Mouse (Mus musculus) neural tube, embryonic 12.5 days (tissue): ENCODE measurements around the gene Slc39a3. TPM values are rescaled to one million over a fixed set of nuclear protein-coding genes. Genes with fewer than 3 reads are reported as not detected.

ENCODE experiments used
- ATAC-seq: fragments of 200-750 bp; cut with Nextera tagmentation; 2 replicates; pipeline ENCODE4 v1.8.0; 2017; ENCODE audit warnings: low read depth, mild to moderate bottlenecking, moderate TSS enrichment, moderate library complexity; ENCODE audit not compliant: low FRiP score
- H3K27ac ChIP-seq: fragments of 300-500 bp; sonication (generic); 2 replicates; pipeline ENCODE4 v1.5.1; 2016
- H3K27me3 ChIP-seq: fragments of 300-500 bp; sonication (generic); replicated peaks from 2 replicates; pipeline ENCODE4 v1.6.1; 2016; ENCODE audit warnings: mild to moderate bottlenecking
- H3K36me3 ChIP-seq: fragments of 300-500 bp; sonication (generic); 2 replicates; pipeline ENCODE4 v1.6.1; 2016; ENCODE audit warnings: mild to moderate bottlenecking
- H3K4me1 ChIP-seq: fragments of 300-500 bp; sonication (generic); 2 replicates; pipeline ENCODE4 v1.6.1; 2016
- H3K4me2 ChIP-seq: fragments of 300-500 bp; sonication (generic); replicated peaks from 2 replicates; pipeline ENCODE4 v1.6.1; 2016; ENCODE audit warnings: mild to moderate bottlenecking
- H3K4me3 ChIP-seq: fragments of 300-500 bp; sonication (generic); 2 replicates; pipeline ENCODE4 v1.5.1; 2016
- H3K9ac ChIP-seq: fragments of 300-500 bp; sonication (generic); 2 replicates; pipeline ENCODE4 v1.6.1; 2016; ENCODE audit warnings: mild to moderate bottlenecking
- H3K9me3 ChIP-seq: fragments of 300-500 bp; sonication (generic); 2 replicates; pipeline ENCODE4 v1.6.1; 2016; ENCODE audit warnings: mild to moderate bottlenecking
- WGBS: fragments of 180-500 bp; shearing (Covaris S2); methylation state at CpG from one replicate; pipeline ENCODE4 v1.1.7; 2016; 5-methylcytosine and 5-hydroxymethylcytosine counted together
- polyA plus RNA-seq: library from polyadenylated mRNA; unstranded; fragments of >200 nt; fragmentation: Nextera tagmentation; extraction: Ambion mirVana; gene quantifications from 2 replicates; pipeline ENCODE4 v1.2.1, GENCODE M21; 2016

The Slc39a3 gene
- polyA plus RNA-seq, 1 experiment from 2014 or later, result 40.2 TPM

DNA sequence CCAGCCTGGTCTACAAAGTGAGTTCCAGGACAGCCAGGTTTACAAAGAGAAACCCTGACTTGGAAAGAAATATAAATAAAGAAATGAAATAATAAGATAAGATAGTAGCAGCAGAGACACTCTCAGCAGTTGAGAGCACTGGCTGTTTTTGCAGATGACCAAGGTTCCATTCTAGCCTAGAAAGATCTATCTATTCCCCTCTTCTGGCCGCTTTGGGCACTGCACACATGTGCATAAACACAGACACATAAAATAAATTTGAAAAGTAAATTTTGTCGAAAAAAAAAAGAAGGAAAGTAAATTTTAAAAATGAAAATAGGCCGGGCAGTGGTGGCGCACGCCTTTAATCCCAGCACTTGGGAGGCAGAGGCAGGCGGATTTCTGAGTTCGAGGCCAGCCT, 975 bp downstream of the Slc39a3 start:
- WGBS, result 76% methylated on average over 7 of the region's 7 CpGs
- Histone ChIP-seq H3K36me3 (peaks cover 29% of the 10 kb centered on the region), H3K9ac (no peak overlapping the region), H3K4me3 (no peak overlapping the region), H3K27me3 (no peaks in the 10 kb centered on the region), H3K4me1 (peaks cover 5% of the 10 kb centered on the region; the same call in 1 of the 2 replicates), H3K4me2 (no peak overlapping the region), H3K9me3 (no peaks in the 10 kb centered on the region), H3K27ac (no peak overlapping the region)
- no peak for ATAC-seq

DNA sequence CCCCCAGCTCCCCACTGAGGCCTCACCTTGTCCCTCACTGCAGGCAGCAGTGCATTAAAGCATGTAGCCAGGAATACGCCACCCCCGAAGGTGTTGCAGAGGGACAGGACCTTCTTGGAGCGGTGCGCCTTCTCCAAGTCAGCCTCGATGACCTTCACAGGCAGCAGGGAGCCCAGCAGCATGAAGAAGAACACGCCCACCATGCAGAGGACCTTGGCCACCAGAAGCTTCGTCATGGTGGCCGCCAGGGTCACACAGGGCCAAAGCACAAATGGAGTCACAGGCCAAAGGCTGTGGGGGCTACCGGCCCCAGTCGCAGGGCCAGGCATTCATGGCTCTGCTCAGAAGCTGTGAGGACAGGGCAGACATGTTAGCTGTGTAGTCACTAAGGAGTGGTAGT, 3.6 kb downstream of the Slc39a3 start:
- no peak overlapping the region for H3K9ac ChIP-seq
- no peak overlapping the region for H3K27ac ChIP-seq
- peaks cover 44% of the 10 kb centered on the region for H3K36me3 ChIP-seq
- peaks cover 9% of the 10 kb centered on the region for H3K4me1 ChIP-seq
- no peak for ATAC-seq
- no peak overlapping the region for H3K4me3 ChIP-seq
- H3K9me3 ChIP-seq, result no peaks in the 10 kb centered on the region
- no peak overlapping the region for H3K4me2 ChIP-seq
- 83% methylated on average over 10 of the region's 10 CpGs for WGBS
- no peaks in the 10 kb centered on the region for H3K27me3 ChIP-seq

DNA sequence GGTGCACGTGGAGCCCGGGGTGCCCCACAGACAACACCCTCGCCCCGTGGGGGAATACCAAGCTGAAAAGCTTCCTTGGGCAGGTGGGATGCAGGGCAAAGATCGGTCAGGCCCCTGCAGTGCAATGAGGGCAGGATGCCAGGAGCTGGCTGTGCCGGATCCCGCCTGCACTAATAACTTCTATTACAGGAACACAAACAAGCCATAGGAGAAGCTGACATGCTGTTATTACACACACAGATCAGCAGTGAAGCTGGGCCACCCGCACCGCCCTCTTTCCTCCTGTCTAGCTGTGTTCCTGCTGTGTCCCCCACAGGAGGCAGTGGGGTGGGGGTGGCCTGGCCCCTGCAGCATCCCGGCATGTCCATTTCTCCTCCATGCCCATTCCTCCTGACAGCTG, 8.2 kb downstream of the Slc39a3 start:
- no peak overlapping the region for H3K4me3 ChIP-seq
- peaks cover 18% of the 10 kb centered on the region for H3K27me3 ChIP-seq
- no peaks in the 10 kb centered on the region for H3K9me3 ChIP-seq
- peaks cover 14% of the 10 kb centered on the region for H3K4me1 ChIP-seq
- no peak overlapping the region for H3K9ac ChIP-seq
- WGBS, result 77% methylated on average over 10 of the region's 10 CpGs
- H3K36me3 ChIP-seq, result peaks cover 42% of the 10 kb centered on the region
- H3K4me2 ChIP-seq, result no peak overlapping the region
- no peak overlapping the region for H3K27ac ChIP-seq
- ATAC-seq, result no peak

DNA sequence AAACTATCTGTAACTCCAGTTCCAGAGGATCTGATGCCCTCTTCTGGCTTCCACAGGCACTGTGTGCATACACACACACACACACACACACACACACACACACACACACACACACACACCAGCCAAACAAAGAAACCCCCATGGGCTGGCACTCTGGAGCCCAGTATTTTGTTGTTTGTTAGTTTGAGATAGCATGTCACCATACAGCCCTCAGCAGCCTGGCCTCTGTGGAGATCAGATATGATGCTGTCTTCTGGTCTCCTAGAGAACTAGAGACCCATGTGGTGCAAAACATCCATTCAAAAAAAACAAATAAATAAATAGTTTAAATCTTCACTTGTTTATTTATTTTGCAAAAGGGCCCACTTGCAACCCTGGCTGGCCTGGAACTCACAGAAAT, 9.0 kb downstream of the Slc39a3 start:
- no peak overlapping the region for H3K4me2 ChIP-seq
- no peak overlapping the region for H3K9ac ChIP-seq
- H3K4me1 ChIP-seq, result peaks cover 14% of the 10 kb centered on the region
- no peak overlapping the region for H3K4me3 ChIP-seq
- no peaks in the 10 kb centered on the region for H3K9me3 ChIP-seq
- no peak for ATAC-seq
- H3K27ac ChIP-seq, result no peak overlapping the region
- peaks cover 34% of the 10 kb centered on the region for H3K36me3 ChIP-seq
- peaks cover 25% of the 10 kb centered on the region for H3K27me3 ChIP-seq

DNA sequence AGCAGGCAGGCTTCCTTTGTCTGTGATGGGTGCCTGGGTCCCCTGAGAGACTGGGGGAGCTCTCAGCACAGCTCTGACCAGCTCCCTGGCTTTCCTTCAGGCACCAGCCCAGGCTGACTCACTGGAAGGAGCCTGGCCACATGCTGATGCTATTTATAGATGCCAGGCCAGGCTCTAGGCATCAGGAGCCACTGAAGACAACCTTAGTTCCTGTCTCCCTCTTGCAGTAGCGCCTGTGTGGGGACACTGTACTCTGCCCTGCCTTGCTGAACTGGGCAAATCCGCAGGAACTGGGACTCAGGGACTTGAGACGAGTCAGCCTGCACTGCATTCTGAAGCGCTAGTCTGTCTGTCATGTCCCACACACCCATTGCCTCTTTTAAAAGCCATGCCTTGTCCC, 9.9 kb downstream of the Slc39a3 start:
- Histone ChIP-seq H3K27me3 (peaks cover 30% of the 10 kb centered on the region), H3K9me3 (no peaks in the 10 kb centered on the region), H3K9ac (no peak overlapping the region), H3K36me3 (peaks cover 25% of the 10 kb centered on the region), H3K4me3 (no peak overlapping the region), H3K4me2 (no peak overlapping the region), H3K4me1 (peaks cover 14% of the 10 kb centered on the region), H3K27ac (no peak overlapping the region)
- ATAC-seq, result no peak
- WGBS, result 69% methylated on average over 4 of the region's 4 CpGs

DNA sequence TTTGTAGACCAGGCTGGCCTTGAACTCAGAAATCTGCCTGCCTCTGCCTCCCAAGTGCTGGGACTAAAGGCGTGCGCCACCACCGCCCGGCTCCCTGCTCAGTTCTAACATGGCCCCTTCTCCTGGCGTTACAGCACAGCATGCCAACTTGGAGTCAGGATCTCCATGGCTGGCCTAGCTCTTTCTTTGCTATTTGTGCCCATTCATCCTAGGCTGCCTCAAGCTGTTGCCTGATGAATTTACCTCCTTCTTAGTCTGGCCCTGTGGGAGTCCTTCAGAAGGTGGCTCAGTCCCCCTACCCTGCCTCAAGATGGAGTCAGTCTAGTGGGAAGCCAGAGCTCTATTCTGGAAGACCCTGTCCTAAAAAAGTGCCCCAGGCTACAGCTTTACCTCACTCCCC, 10.4 kb downstream of the Slc39a3 start:
- H3K9me3 ChIP-seq, result no peaks in the 10 kb centered on the region
- H3K4me1 ChIP-seq, result peaks cover 14% of the 10 kb centered on the region
- peaks cover 35% of the 10 kb centered on the region for H3K27me3 ChIP-seq
- no peak overlapping the region for H3K4me3 ChIP-seq
- H3K27ac ChIP-seq, result no peak overlapping the region
- no peak for ATAC-seq
- 96% methylated on average over 5 of the region's 5 CpGs for WGBS
- H3K4me2 ChIP-seq, result no peak overlapping the region
- no peak overlapping the region for H3K9ac ChIP-seq
- H3K36me3 ChIP-seq, result peaks cover 21% of the 10 kb centered on the region

DNA sequence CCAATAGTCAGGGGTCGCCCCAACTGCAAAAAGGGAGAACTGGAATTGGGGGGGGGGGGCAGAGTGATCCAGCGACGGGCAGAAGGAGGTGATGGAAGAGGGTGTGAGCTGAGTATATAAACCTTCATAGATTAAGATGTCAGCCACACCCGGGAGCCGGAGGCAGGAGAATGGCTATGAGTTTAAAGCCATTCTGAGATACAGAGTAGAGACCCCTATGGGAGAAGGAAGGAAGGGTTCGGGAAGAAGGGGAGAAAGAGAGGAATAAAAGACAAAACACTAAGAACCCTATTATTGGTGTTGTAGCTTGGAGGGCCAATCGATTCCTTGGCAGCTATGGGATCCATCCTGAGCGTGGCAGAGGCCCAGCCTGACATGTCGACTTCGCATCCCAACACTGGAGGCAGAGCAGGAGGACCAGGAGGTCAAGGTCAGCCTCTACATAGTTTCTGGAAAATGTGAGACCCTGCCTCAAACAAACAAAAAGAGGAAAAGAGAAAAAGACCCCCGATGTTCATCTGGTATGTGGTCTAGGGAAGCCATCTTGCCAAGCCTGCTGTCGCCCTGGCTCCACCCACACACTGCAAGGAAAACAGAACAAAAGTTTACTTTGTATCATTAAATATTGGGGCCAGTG, 11.5 kb downstream of the Slc39a3 start, which contains the start of gene Diras1:
Gene Diras1, minus strand, starts transcription at position 24 of the 637 bp plus-strand sequence.
- peak within 1 kb of the TSS; percentile 64 for H3K9ac ChIP-seq
- no peak; the same call in 1 of the 2 replicates for ATAC-seq
- peaks cover 14% of the 10 kb centered on the region for H3K4me1 ChIP-seq
- H3K27me3 ChIP-seq, result peaks cover 44% of the 10 kb centered on the region
- 53% methylated on average over 12 of the region's 12 CpGs for WGBS
- peak within 1 kb of the TSS; percentile 45 for H3K4me3 ChIP-seq
- no peak within 1 kb of the TSS for H3K27ac ChIP-seq
- peaks cover 10% of the 10 kb centered on the region for H3K36me3 ChIP-seq
- H3K9me3 ChIP-seq, result no peaks in the 10 kb centered on the region
- peak within 1 kb of the TSS; percentile 71 for H3K4me2 ChIP-seq

DNA sequence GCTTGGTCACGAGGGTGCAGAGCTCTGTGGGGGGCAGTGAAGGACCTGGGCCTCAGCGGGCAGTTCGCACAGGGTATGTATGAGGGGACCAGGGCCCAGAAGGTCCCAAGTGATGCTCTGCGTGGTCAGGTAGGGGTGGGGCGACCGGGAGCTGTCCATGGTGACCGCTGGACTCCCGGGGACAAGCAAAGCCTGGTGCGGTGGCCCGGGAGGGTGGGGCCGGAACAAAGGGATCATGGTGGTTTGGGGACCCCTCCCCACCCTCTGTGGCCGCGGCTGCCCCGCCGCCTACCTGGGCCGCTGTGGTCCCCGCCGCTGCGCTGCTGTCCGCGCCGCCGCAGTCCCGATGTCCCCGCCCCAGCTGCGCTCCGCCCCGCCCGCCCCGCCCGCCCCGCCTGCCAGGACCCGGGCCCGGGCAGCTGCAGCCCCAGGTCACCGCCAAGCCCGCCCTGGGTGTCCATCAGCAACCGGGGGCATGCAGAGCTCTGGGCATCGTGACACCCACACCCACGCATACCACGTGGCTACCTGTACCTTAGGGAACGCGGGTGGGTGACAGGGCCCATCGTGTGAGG, 12.1 kb downstream of the Slc39a3 start:
- Histone ChIP-seq H3K4me2 (peak overlapping the region; percentile 71), H3K9ac (peak overlapping the region; percentile 64), H3K27me3 (peaks cover 44% of the 10 kb centered on the region), H3K9me3 (no peaks in the 10 kb centered on the region), H3K36me3 (peaks cover 4% of the 10 kb centered on the region), H3K4me3 (peak overlapping the region; percentile 45), H3K27ac (no peak overlapping the region), H3K4me1 (peaks cover 14% of the 10 kb centered on the region)
- WGBS, result 2% methylated on average over 41 of the region's 43 CpGs
- ATAC-seq, result peak; percentile 53

DNA sequence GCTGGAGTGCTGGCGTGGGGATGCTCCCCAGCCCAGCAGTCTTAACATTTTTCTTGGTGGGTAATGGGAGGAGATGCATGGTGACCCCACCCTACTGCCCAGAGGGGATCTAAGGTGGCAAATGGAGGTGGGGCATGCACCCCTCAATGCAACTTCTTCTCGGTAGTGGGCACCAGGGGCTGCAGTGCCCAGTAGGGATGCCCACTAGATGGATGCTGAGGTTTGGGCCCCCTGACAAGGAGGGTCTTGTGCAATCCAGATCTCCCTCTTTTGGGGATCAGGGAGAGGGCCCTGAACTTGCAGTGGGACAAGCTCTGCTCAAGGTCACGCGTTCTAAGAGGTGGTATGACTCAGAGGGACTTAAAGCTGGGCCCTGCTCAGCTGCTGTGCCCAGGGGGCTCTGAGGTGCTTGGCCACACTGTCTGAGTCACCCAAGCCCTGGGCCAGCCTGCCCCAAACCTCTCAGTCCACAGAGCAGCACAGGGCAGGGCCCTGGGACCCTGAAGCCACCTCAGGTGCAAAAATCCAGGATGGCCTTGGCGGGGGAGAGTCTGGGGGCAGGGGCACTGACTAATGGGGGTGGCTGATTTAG, 12.8 kb downstream of the Slc39a3 start:
- WGBS, result 75% methylated on average over 5 of the region's 5 CpGs
- H3K4me3 ChIP-seq, result peak overlapping the region; percentile 45

DNA sequence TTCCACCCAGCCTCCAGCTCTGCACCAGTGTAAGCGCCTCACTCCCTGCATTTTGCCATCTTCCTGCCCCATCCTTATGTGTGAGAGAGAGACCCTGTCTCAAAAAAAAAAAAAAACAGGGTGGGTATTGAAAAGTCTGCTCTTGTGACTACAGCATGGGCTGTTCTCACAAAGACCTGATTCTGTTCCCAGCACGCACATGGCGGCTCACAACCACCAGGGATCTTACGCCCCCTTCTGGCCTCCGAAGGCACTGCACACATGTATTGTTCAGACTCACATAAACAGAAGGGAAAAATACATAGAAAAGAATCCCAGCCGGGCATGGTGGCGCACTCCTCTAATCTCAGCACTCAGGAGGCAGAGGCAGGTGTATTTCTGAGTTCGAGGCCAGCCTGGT, 14.5 kb downstream of the Slc39a3 start:
- Histone ChIP-seq H3K4me2 (no peak overlapping the region), H3K9me3 (no peaks in the 10 kb centered on the region), H3K4me3 (no peak overlapping the region), H3K36me3 (no peaks in the 10 kb centered on the region; the same call in 1 of the 2 replicates), H3K27ac (no peak overlapping the region), H3K9ac (no peak overlapping the region), H3K27me3 (peaks cover 44% of the 10 kb centered on the region), H3K4me1 (peaks cover 10% of the 10 kb centered on the region)
- WGBS, result 64% methylated on average over 8 of the region's 8 CpGs
- no peak for ATAC-seq

More for the DNA sequence above, 12.8 kb downstream of the Slc39a3 start:
- no peaks in the 10 kb centered on the region for H3K9me3 ChIP-seq
- H3K27ac ChIP-seq, result no peak overlapping the region
- ATAC-seq, result no peak
- H3K27me3 ChIP-seq, result peaks cover 44% of the 10 kb centered on the region
- H3K9ac ChIP-seq, result peak overlapping the region; percentile 64
- peaks cover 12% of the 10 kb centered on the region for H3K4me1 ChIP-seq
- peak overlapping the region; percentile 71 for H3K4me2 ChIP-seq
- H3K36me3 ChIP-seq, result no peaks in the 10 kb centered on the region; the same call in 1 of the 2 replicates

DNA sequence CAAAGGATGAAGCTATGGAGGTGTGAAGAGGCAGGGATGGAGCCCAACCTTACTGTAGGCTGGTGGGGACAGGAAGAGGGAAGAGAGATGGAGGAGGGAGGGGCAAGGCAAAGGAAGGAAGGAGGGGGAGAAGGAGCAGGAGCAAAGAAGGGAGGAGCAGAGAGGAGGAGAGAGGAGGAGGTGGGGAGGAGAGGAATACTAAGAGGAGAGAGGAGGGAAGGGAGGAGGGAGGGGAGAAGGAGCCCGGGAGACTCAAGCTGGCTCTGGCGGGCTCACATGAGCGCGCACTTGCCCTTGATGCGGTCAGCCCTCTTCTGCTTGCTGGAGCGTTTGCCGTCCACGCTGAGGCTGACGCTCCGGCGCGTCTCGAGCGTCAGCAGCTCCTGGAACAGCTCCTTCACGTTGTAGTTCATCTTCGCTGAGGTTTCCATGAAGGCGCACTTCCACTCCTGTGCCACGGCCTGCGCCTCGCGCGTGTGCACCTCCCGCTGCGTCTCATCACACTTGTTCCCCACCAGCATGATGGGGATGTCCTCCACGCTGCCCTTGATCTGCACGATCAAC, 15.6 kb downstream of the Slc39a3 start:
- Histone ChIP-seq H3K9me3 (no peaks in the 10 kb centered on the region), H3K27ac (no peak overlapping the region), H3K4me3 (no peak overlapping the region), H3K36me3 (no peaks in the 10 kb centered on the region; the same call in 1 of the 2 replicates), H3K4me1 (peaks cover 10% of the 10 kb centered on the region), H3K27me3 (peaks cover 44% of the 10 kb centered on the region), H3K9ac (no peak overlapping the region), H3K4me2 (peak overlapping the region; percentile 27; the same call in 1 of the 2 replicates)
- no peak for ATAC-seq
- 14% methylated on average over 26 of the region's 26 CpGs for WGBS

DNA sequence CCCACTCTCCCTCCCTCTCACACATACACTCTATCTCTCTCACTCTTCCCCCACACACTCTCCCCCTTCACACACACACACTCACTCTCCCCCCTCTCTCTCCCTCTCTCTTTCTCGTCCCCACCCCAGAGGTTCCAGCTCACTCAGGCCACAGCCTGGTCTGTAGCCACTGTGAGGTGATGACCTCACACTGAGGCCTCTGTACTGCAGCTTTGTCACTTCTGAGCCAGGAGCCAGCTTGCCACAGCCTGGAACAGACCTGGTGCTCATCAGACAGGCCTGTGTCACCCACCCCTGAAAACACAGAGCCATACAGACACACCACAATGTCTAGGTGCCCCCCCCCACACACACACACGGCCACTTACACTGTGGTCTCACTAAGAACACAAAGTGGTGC, 17.0 kb downstream of the Slc39a3 start:
- Histone ChIP-seq H3K4me3 (no peak overlapping the region), H3K36me3 (no peaks in the 10 kb centered on the region; the same call in 1 of the 2 replicates), H3K9me3 (no peaks in the 10 kb centered on the region), H3K27me3 (peaks cover 36% of the 10 kb centered on the region), H3K4me1 (peaks cover 7% of the 10 kb centered on the region), H3K27ac (no peak overlapping the region), H3K9ac (0 out of 2 replicates have a peak overlapping the region, but pooled peaks have one; percentile 5), H3K4me2 (no peak overlapping the region)
- ATAC-seq, result no peak
- WGBS, result 64% methylated on average over 2 of the region's 2 CpGs
